Mouse (Mus musculus) gastrocnemius, postnatal 4 days (tissue): ENCODE data around the gene AI854703. TPM values are rescaled to one million over a fixed set of nuclear protein-coding genes. Genes with fewer than 3 reads are reported as not detected.

ENCODE experiments used
- DNase-seq, 2 experiments: peaks; one replicate each; pipeline ENCODE4 v3.0.0; 2021 to 2022; ENCODE audit warnings: low spot score in 2 of 2, mixed read lengths in 2 of 2
- total RNA-seq, 2 experiments: library from RNA; stranded (reverse); gene quantifications; 2 replicates each; pipeline ENCODE4 v1.2.3; 2021

AI854703 gene
- total RNA-seq, 2 experiments from 2014 or later, result 0.34 to 0.37 TPM

DNA sequence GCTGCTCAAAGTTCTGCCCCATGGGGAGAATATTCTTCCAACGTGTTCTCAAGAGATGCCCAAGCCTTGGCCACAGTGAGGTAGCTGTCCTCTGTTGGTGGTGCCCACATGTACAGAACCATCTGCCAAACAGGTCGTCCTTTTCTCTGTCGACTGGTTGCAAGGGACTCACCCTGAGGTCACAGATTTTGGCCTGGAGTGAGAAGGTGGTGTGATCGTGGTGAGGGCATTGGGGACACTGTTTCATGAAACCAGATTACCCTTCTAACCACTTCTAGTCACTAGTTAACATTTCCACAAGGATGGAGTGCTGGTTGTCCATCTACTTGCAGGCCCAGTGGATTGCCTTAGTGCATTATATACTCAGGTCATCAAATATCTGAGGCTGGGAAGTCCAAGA lies 22.2 kb downstream of the AI854703 start:
- DNase-seq, result no peak

DNA sequence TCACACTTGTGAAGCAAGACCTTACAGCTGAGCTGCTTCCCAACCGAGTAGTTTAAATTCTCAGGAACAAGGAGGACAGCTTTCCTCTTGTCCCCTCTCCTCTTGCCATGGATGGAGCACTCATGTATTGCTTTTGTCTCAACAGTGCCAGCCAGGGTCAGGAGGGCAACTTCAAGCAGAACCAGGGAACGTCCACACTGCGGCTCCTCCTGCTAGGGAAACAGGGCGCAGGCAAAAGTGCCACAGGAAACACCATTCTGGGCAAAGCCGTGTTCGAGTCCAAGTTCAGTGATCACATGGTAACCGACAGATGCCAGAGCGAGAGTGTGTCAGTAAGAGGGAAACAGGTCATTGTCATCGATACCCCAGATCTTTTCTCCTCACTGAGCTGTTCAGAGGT lies 23.5 kb downstream of the AI854703 start:
- DNase-seq, result no peak

DNA sequence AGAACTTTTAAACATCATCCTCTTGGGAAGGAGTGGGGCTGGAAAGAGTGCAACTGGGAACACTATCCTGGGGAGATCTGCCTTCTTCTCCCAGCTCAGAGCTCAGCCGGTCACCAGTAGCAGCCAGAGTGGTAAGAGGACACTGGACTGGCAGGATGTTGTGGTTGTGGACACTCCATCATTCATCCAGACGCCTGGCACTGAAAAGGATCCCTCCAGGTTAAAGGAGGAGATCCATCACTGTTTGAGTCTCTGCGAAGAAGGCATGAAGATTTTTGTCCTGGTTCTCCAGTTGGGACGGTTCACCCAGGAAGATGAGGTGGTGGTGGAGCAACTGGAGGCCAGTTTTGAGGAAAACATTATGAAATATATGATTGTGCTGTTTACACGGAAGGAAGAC lies 32.2 kb downstream of the AI854703 start:
- no peak for DNase-seq

DNA sequence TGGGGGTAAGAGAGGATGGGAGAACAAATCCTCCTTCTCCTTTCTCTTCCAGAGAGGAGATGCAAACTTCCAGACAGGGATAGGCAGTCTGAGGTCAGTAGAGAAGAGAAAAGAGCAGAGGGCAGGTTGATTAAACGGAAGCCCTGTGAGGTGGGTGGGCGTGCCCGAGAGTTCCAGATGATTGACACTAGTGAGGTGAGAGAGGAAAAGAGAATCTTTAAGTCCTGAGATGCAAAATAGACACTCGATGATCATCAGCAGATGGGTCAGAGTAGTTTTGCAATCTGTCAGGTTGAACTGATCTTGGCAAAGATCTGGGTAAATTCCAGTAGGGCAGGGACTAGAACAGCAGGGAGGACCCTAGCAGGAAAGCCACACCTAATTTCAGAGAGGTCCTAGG lies 38.2 kb downstream of the AI854703 start:
- DNase-seq, result no peak

DNA sequence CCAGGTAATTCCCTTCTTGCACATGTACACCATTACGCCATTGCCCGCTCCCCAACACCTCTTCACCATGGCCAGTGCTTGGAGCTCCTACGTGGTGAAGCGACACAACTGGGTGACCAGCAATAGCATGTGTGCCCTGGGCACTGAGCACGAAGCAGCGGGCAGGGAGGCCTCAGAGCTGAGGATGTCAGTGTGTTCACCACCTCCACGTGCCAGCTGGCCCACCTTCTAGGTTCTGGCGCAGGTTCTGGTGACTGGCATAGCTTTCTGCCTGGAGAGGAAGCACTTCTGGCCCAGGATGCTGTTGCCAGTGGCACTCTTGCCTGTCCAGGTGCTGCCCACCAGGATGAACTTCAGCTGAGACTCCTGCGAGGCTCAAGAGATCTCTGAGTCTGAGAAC lies 38.9 kb downstream of the AI854703 start:
- no peak for DNase-seq

- no peak for DNase-seq
Observed at GRCm38 (mm10) chr6:48666159-48666586, 39.6 kb downstream of the AI854703 start.

DNA sequence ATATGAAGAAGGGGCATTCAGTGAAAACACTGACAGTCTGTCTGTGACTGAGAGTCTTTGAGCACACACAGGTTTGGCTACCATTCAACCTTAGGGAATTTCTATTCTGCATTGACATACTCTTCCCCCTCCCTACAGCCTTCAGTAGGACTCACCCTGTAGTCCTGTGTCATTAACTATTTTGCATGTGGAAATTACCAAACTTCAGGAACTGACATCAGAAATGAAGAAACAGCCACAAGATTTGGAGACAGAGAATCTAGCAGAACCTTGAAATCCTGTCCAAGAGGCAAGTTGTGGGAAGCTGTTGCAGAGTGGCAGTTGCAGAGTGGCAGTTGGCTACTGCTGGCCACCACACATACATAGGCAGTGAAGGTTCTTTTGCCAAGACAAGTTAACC lies 41.5 kb downstream of the AI854703 start:
- DNase-seq, result no peak

- no peak for DNase-seq
Observed at GRCm38 (mm10) chr6:48669446-48669969, 42.9 kb downstream of the AI854703 start.

DNA sequence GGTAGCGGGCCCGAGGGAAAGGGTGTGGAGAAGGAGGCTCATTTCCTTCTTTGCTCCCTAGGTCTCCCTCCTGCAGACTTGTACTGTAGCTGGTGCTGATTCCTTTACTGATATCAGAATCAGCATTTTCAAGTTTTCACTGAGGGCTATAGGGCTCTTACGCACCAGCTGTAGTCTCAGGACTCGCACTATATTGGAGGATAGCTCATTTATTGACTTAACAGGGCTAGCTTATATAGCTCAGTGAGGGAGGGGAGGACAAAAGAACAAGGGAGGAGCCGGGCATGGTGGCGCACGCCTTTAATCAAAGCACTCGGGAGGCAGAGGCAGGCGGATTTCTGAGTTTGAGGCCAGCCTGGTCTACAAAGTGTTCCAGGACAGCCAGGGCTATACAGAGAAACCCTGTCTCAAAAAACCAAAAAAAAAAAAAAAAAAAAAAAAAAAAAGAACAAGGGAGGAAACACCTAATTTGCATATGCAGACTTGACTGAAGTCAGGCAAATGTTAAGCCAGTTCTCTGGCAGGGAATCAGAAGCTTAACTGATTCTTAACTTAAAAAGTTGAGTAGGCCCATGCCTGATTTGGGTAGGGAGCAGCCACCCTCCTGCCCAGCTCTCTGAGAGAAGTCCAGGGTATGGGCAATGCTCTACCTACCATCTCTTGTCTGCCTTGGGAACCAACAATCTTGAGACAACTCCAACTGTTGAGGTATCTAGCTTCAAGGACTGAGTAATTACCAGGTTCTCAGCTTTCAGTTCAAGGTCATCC lies 47.9 kb downstream of the AI854703 start:
- DNase-seq, result no peak

DNA sequence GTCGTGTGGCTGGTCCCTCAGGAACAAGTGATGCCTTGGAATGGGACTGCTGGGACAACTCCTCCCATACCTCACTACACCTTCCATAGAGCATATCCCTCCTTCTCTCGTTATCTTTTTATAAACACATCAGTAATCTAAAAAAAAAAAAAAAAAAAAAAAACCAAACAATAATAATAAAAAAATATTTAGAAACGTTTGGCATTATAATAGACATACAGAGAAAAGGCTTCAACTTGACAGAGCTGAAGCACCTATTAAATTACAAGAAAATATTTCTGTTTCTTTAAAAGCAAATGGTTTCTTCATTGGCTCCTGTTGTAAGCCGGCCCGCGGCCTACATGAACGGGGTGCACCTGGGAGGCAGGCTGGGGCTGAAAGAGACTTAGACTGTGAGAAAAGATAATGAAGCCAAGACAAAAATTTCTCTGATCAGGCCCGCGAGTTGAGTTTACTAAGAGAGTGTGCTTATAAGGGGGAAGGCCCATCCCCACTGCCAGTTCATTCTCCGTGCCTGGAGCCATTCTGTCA lies 48.9 kb downstream of the AI854703 start:
- no peak for DNase-seq

DNA sequence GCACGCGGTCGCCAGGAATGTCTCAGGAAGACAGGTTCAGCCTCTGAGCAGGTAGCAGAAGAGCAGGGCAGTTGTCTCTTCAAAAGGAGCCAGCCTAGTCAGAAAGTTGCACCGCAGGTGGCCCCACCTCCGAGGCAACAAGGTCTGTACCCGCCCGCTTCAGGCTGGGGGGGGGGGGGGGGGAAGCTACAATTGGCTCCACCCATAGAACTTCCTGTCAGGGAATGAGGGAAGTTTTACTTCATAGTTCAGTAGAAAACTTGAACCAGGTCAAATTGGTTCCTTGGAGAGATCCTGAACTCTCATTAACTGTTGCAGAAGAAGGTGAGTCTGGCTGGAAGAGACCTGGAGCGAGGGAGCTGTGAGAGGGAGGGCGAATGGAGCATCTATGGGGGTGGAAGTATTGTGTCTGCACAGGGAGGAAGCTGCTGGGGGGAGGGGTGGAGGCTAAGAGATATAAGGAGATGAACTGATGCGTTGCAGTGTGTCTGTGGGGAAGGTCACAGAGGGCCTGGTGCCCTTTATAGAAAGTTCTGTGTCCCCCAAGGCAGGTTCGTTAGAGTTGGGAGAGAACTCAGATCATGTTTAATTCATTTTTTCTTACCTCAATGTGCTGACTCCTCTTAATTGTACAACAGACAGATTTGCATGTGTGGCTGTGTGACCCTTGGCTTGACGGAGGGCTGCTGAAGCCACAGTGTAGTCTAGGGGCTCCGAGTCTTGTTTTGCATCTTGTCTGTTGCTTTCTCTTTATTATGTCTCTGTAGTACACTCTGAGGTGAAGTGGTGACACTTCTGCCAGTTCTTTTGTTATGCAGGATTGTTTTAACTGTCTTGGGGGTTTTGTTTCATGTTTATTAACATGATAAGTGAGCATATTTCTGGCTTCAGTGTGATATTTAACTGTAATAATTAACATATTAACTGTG lies 49.6 kb downstream of the AI854703 start, which contains the start of gene Gimap9:
TSS of gene Gimap9 (plus strand) at position 199 of the 929 bp plus-strand sequence.
- no peak for DNase-seq

DNA sequence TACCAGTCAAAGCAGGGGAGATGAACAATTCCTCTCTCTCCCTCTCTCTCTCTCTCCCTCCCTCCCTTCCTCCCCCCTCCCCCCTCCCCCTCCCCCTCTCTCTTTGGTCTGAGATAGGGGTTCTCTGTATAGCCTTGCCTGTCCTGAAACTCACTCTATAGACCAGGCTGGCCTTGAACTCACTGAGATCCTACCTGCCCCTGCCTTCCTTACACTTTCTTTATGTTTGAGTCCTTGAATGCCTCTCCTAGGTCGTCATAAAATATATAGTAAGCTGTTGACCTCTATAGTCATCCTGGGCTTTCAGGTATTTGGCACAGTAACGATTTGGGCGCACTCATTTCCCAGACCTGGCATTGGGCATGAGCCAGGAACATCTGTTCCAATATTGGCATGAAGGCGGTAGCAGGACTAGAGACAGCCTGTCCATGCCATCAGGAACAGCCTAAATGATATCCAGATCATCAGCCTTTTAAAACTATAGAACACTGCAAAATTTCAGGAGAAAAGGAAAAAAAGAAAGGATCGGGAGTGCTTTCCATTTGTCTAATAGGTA lies 50.4 kb downstream of the AI854703 start:
- no peak for DNase-seq

GRCm38 (mm10) chr6:48677492-48678345 lies 51.2 kb downstream of the AI854703 start:
- DNase-seq, result no peak

GRCm38 (mm10) chr6:48678391-48678790 lies 51.8 kb downstream of the AI854703 start:
- no peak for DNase-seq

- no peak for DNase-seq
Observed at GRCm38 (mm10) chr6:48679701-48680100, 53.1 kb downstream of the AI854703 start.

- DNase-seq, result no peak
Observed at GRCm38 (mm10) chr6:48680421-48680820, 53.9 kb downstream of the AI854703 start.

- DNase-seq, result no peak
Observed at GRCm38 (mm10) chr6:48681472-48682090, 55.0 kb downstream of the AI854703 start.

- no peak for DNase-seq
Observed at GRCm38 (mm10) chr6:48682271-48682670, 55.7 kb downstream of the AI854703 start.
